Mouse (Mus musculus) layer of hippocampus, postnatal 25 days (tissue): ENCODE measurements around the gene Gab3. TPM values are rescaled to one million over a fixed set of nuclear protein-coding genes. Genes with fewer than 3 reads are reported as not detected.
"Not testable (repeated sequence)": the region's sequence is repeated elsewhere in the genome, so short reads cannot be mapped to it uniquely, and the experiment has no call there.

Source experiments
- DNase-seq, 2 experiments: peaks; one replicate each; pipeline ENCODE4 v3.0.0; 2022; ENCODE audit warnings: mixed read lengths in 2 of 2, low spot score in 1 of 2; ENCODE audit errors: extremely low spot score in 1 of 2
- total RNA-seq, 2 experiments: library from RNA; stranded (reverse); gene quantifications; 2 replicates each; pipeline ENCODE4 v1.2.3; 2021

Gene Gab3
- total RNA-seq, 2 experiments from 2014 or later = 1.9 to 2.2 TPM

- no peak for DNase-seq
Measured at GRCm38 (mm10) chrX:75036626-75037025, 48.6 kb downstream of the Gab3 start.

DNA sequence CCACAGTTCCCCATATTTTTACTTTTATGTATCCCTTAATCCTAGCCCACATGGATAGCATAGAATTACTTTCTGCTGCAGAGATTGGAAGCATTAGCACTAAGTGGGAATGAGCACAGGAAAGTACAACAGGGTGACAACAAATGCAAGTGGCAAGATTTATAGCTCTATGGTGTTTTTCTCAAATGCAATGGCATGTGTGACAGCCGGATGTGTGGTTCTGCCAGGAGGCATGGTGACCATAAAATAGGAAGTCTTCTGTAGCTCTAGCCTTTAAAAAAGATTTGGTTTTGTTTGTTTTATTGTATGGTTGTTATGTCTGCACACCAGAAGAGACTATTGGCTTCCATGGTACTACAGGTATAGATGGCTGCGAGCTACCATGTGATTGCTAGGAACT lies 50.1 kb downstream of the Gab3 start:
- DNase-seq = no peak

GRCm38 (mm10) chrX:75034054-75034453 lies 51.2 kb downstream of the Gab3 start:
- DNase-seq = not testable (repeated sequence)

DNA sequence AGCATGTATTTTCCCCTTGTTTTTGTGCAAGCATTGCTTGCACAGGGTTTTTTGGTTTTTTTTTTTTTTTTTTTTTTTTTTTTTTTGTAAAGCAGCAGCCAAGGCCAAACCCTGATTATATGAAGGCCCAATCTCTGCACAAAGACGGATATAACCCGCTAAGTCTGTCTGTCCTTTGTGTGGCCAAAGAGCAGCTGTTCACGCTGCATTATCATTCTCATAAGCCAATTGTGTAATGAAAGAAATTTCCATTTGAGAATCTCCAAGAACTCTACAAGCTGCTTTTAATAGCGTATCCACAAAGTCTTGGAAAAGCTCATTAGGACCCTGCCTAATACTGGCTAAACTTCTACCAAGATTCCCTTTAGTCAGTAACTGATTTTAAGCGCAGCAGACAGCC lies 101.5 kb downstream of the Gab3 start:
- no peak for DNase-seq

DNA sequence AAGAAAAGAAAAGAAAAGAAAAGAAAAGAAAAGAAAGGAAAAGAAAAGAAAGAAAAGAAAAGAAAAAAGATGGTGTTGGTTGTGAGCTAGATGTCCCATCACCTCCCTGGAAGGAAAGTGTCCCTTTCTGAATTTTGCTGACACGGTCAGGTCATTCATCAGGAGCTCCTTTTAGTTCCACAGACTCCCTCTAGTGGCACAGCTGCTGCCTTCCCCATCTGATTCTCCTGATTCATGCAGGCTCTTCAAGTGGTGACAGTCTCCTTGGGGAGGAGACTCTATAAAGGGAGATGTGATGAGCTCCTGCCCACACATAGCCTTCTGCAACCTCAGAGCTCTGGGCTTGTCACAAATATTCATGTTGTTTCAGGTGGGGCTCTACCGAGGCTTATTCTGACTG lies 122.4 kb downstream of the Gab3 start:
- peak in 1 of 2 experiments; percentile 11 for DNase-seq

GRCm38 (mm10) chrX:74959161-74959560 lies 126.1 kb downstream of the Gab3 start:
- DNase-seq = not testable (repeated sequence)

Other genes starting within 250 kb of the Gab3 start
- under 1 TPM; 0.25 to 0.33 TPM for gene Gm5936, start 248.3 kb downstream of the Gab3 start, total RNA-seq
- gene Dkc1, start 10.4 kb upstream of the Gab3 start, total RNA-seq = 10 to 100 TPM; 32.5 to 36.4 TPM
- 10 to 100 TPM; 32.0 to 37.3 TPM for gene Mpp1, start 45.6 kb upstream of the Gab3 start, total RNA-seq
- not detected for gene Smim9, start 78.3 kb upstream of the Gab3 start, total RNA-seq